Mouse (Mus musculus) liver, postnatal 0 days (tissue): ENCODE measurements around the gene Smyd1. TPM values are rescaled to one million over a fixed set of nuclear protein-coding genes. Genes with fewer than 3 reads are reported as not detected.

Source experiments
- ATAC-seq: fragments of 200-750 bp; cut with Nextera tagmentation; 2 replicates; pipeline ENCODE4 v1.8.0; 2017; ENCODE audit warnings: mild to moderate bottlenecking, moderate library complexity
- DNase-seq: peaks from one replicate; pipeline ENCODE4 v3.0.0-alpha.2; 2016
- H3K27ac ChIP-seq: fragments of 300-500 bp; sonication (generic); 2 replicates; pipeline ENCODE4 v1.5.1; 2014; ENCODE audit warnings: antibody characterized with exemption, moderate library complexity, mild to moderate bottlenecking, low read depth
- H3K27me3 ChIP-seq: fragments of 300-500 bp; sonication (generic); 2 replicates; pipeline ENCODE4 v1.6.1; 2014; ENCODE audit warnings: low read length, control low read depth, mixed read lengths; ENCODE audit not compliant: insufficient read depth
- H3K36me3 ChIP-seq: fragments of 300-500 bp; sonication (generic); replicated peaks from 2 replicates; pipeline ENCODE4 v1.6.1; 2014; ENCODE audit warnings: mild to moderate bottlenecking, control low read depth, low read length, moderate library complexity, mixed read lengths; ENCODE audit not compliant: insufficient read depth
- H3K4me1 ChIP-seq: fragments of 300-500 bp; sonication (generic); 2 replicates; pipeline ENCODE4 v1.6.1; 2014; ENCODE audit warnings: antibody characterized with exemption, mild to moderate bottlenecking, control low read depth; ENCODE audit not compliant: insufficient read depth
- H3K4me2 ChIP-seq: fragments of 300-500 bp; sonication (generic); 2 replicates; pipeline ENCODE4 v1.6.1; 2014; ENCODE audit warnings: low read depth, mild to moderate bottlenecking, low read length, moderate library complexity, mixed read lengths
- H3K4me3 ChIP-seq: fragments of 300-500 bp; sonication (generic); 2 replicates; pipeline ENCODE4 v1.5.1; 2014; ENCODE audit warnings: low read depth, low read length
- H3K9ac ChIP-seq: fragments of 300-500 bp; sonication (generic); replicated peaks from 2 replicates; pipeline ENCODE4 v1.6.1; 2014; ENCODE audit warnings: mild to moderate bottlenecking, moderate library complexity
- H3K9me3 ChIP-seq: fragments of 300-500 bp; sonication (generic); 2 replicates; pipeline ENCODE4 v1.6.1; 2016; ENCODE audit warnings: mild to moderate bottlenecking, control low read depth, low read length, mixed read lengths
- CTCF ChIP-seq: sonication (generic); IDR thresholded peaks from 2 replicates; pipeline ENCODE4 v1.5.1; 2016; ENCODE audit warnings: antibody characterized with exemption, low read depth
- EP300 ChIP-seq: IDR thresholded peaks from 2 replicates; pipeline ENCODE4 v1.6.1; 2016; ENCODE audit warnings: antibody characterized with exemption, low read depth, mild to moderate bottlenecking
- WGBS: fragments of 180-500 bp; shearing (Covaris S2); extraction: QIAGEN DNeasy Blood & Tissue Kit; methylation state at CpG from one replicate; pipeline ENCODE4 v1.1.7; 2014; ENCODE audit not compliant: insufficient replicate concordance; 5-methylcytosine and 5-hydroxymethylcytosine counted together
- polyA plus RNA-seq: library from polyadenylated mRNA; unstranded; fragments of >200 nt; fragmentation: Nextera tagmentation; extraction: Ambion mirVana; gene quantifications from 2 replicates; pipeline ENCODE4 v1.2.1, GENCODE M21; 2015

The Smyd1 gene
- polyA plus RNA-seq, 1 experiment from 2014 or later = 0.22 TPM

GRCm38 (mm10) chr6:71199612-71200011 is 122.4 kb downstream of the Smyd1 start, which contains the start of gene Fabp1:
Gene Fabp1, plus strand, starts transcription at chr6:71199827.
- WGBS = 56% methylated on average over 4 of the region's 4 CpGs
- TF ChIP-seq CTCF (no peak), EP300 (no peak; the same call in 1 of the 2 replicates)

GRCm38 (mm10) chr6:71197636-71198535 is 124.1 kb downstream of the Smyd1 start:
- no peak overlapping the region for H3K4me2 ChIP-seq
- H3K27ac ChIP-seq = 0 out of 2 replicates have a peak overlapping the region, but pooled peaks have one; percentile 34
- WGBS = 59% methylated on average over 13 of the region's 13 CpGs
- no peak for ATAC-seq
- H3K4me1 ChIP-seq = peaks cover 27% of the 10 kb centered on the region
- TF ChIP-seq EP300 (no peak), CTCF (no peak)
- DNase-seq = no peak
- H3K4me3 ChIP-seq = no peak overlapping the region
- H3K36me3 ChIP-seq = no peaks in the 10 kb centered on the region; the same call in 1 of the 2 replicates
- no peak overlapping the region for H3K9ac ChIP-seq
- no peaks in the 10 kb centered on the region for H3K27me3 ChIP-seq
- no peaks in the 10 kb centered on the region for H3K9me3 ChIP-seq

More at GRCm38 (mm10) chr6:71199612-71200011, 122.4 kb downstream of the Smyd1 start, which contains the start of gene Fabp1:
- peak; percentile 36 for DNase-seq
- Histone ChIP-seq H3K27me3 (no peaks in the 10 kb centered on the region), H3K4me3 (peak within 1 kb of the TSS; percentile 46), H3K27ac (peak within 1 kb of the TSS; percentile 81), H3K36me3 (peaks cover 14% of the 10 kb centered on the region), H3K4me1 (peaks cover 24% of the 10 kb centered on the region), H3K4me2 (peak within 1 kb of the TSS; percentile 60), H3K9me3 (no peaks in the 10 kb centered on the region), H3K9ac (peak within 1 kb of the TSS; percentile 54)
- peak; percentile 74 for ATAC-seq

GRCm38 (mm10) chr6:71196107-71196506 is 125.9 kb downstream of the Smyd1 start:
- Histone ChIP-seq H3K9ac (no peak overlapping the region), H3K27ac (peak overlapping the region; percentile 41; the same call in 1 of the 2 replicates), H3K27me3 (no peaks in the 10 kb centered on the region), H3K4me3 (no peak overlapping the region), H3K4me2 (no peak overlapping the region), H3K36me3 (no peaks in the 10 kb centered on the region), H3K4me1 (peaks cover 27% of the 10 kb centered on the region), H3K9me3 (no peaks in the 10 kb centered on the region)
- peak; percentile 67 for ATAC-seq
- no peak for TF ChIP-seq EP300
- TF ChIP-seq CTCF = no peak
- no peak for DNase-seq

GRCm38 (mm10) chr6:71193151-71193740 is 128.8 kb downstream of the Smyd1 start:
- Histone ChIP-seq H3K9ac (no peak overlapping the region), H3K36me3 (no peaks in the 10 kb centered on the region), H3K9me3 (no peaks in the 10 kb centered on the region), H3K4me2 (no peak overlapping the region), H3K27ac (peak overlapping the region; percentile 51; the same call in 1 of the 2 replicates), H3K27me3 (no peaks in the 10 kb centered on the region), H3K4me3 (no peak overlapping the region), H3K4me1 (peaks cover 20% of the 10 kb centered on the region)
- DNase-seq = no peak
- ATAC-seq = no peak
- WGBS = 65% methylated on average over 6 of the region's 6 CpGs
- TF ChIP-seq EP300 (no peak), CTCF (no peak)

GRCm38 (mm10) chr6:71190501-71190900 is 131.5 kb downstream of the Smyd1 start:
- DNase-seq (no peak), ATAC-seq (no peak)
- H3K27ac ChIP-seq = no peak overlapping the region
- no peaks in the 10 kb centered on the region for H3K36me3 ChIP-seq
- TF ChIP-seq CTCF = no peak
- no peak for TF ChIP-seq EP300
- no peaks in the 10 kb centered on the region for H3K9me3 ChIP-seq
- H3K4me1 ChIP-seq = peaks cover 11% of the 10 kb centered on the region
- WGBS = 73% methylated on average over 2 of the region's 2 CpGs
- no peaks in the 10 kb centered on the region for H3K27me3 ChIP-seq
- H3K9ac ChIP-seq = no peak overlapping the region
- no peak overlapping the region for H3K4me2 ChIP-seq
- no peak overlapping the region for H3K4me3 ChIP-seq

- ATAC-seq = peak; percentile 29; the same call in 1 of the 2 replicates
- H3K4me2 ChIP-seq = no peak overlapping the region
- H3K27ac ChIP-seq = peak overlapping the region; percentile 36; the same call in 1 of the 2 replicates
- H3K27me3 ChIP-seq = no peaks in the 10 kb centered on the region
- DNase-seq = no peak
- H3K4me3 ChIP-seq = no peak overlapping the region
- no peaks in the 10 kb centered on the region for H3K9me3 ChIP-seq
- WGBS = 41% methylated on average over 1 of the region's 1 CpGs
- TF ChIP-seq EP300 (no peak), CTCF (no peak)
- no peaks in the 10 kb centered on the region for H3K36me3 ChIP-seq
- H3K9ac ChIP-seq = no peak overlapping the region
- peaks cover 9% of the 10 kb centered on the region for H3K4me1 ChIP-seq
Measured at GRCm38 (mm10) chr6:71189578-71189977, 132.5 kb downstream of the Smyd1 start.
